Mouse (Mus musculus) lung, postnatal 4 days (tissue): ENCODE measurements around the gene Dlg2.

ENCODE experiments used
- DNase-seq, 2 experiments: peaks; one replicate each; pipeline ENCODE4 v3.0.0; 2021

Gene Dlg2

DNA sequence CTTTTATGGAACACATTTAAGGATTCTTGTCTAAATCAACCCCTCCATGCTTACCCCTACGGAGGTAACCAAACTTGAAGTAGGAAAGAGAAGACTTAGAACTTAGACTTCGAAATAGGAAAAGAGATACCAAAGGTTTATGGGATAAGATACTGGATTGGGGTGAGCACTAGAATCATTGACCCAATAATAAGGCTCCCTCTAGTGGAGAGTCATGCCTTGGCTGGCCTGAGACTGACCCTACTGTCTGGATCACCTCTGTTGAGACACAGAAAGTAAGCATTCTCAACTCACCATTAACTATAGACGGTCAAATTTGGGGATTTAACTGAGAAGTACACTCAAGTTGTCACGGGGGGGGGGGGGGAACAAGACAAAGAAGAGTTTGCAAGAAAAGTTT, 1847.2 kb downstream of the Dlg2 start:
- DNase-seq = peak in 1 of 2 experiments; percentile 16

- no peak for DNase-seq
Measured at GRCm38 (mm10) chr7:92327343-92327896, 1850.9 kb downstream of the Dlg2 start.

- DNase-seq = no peak
Measured at GRCm38 (mm10) chr7:92333220-92333898, 1856.9 kb downstream of the Dlg2 start.

GRCm38 (mm10) chr7:92356542-92356941, 1880.1 kb downstream of the Dlg2 start:
- no peak for DNase-seq

DNA sequence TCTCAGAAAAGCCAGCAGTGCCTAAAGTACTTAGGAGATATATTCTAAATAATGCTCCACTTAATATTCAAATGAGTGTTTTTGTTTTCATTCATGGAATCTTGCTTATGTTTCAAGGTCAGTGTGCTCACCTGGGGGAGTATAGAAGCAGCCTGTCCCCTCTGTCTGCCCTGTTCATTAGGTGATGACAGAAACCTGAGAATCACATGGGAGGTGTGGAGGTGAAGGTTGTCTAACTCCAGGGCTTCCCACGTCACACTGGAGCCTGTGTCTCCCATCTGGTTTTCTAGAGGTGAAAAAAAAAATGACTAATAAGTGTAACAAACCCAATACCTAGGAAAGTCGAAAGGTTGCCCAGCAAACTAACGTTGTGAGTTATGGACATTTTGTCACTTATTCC, 1886.9 kb downstream of the Dlg2 start:
- no peak for DNase-seq

GRCm38 (mm10) chr7:92363800-92364199, 1887.3 kb downstream of the Dlg2 start:
- no peak for DNase-seq

DNA sequence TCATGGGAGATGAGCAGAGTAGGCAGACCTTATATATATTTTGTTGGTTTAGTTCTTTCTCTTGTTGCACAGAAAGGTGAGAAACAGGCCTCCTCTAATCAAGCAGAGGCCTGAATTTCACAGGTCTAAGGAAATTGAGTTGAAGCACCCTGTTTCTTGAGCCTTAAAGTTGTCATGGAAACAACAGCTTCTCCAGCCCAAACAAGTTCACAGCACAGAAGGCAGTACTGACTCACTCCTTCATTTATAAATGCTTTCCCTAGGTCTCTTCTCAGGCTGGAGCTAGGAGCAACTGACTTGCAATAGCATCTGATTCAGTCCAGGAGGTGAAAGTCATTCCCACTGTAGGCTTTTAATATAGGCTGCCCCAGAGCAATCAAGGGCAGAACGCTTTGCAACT, 1890.6 kb downstream of the Dlg2 start:
- DNase-seq = no peak

DNA sequence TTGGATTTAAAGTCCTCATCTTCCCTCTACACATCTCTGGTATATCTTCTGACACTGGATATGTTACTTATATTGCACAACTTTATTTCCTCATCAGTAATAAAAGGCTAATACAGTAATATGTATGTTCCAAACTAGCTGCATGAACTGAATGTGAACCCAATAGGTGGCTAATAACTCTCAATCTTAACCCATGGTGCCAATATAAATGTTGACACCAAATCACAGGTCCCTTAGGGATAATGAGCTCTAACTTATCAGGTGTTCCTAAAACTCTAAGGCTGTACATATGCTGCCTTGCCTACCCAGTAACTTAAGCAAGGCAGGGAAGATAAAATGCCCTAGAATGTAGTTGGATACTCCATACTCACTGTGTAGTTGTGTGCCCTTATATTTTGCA, 1894.0 kb downstream of the Dlg2 start:
- DNase-seq = no peak

DNA sequence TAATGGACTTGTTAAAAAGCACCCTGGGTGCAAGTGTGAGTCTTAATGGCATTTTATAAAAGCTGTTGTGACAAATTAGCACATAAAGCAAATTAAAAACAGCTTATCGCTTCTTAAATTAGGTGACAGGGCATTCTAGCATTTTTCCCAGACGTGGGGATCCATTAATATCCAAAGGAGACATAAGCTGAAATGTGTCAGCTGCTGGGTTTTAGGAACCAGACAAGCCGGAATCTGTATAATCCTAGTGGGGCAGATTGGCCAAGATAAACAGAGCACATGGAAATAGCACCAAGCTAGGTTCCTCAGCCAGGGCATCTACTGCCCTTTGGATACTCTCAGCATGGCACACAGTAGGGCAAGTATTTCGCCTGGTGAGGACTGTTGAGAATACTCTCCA, 1895.2 kb downstream of the Dlg2 start:
- no peak for DNase-seq

GRCm38 (mm10) chr7:92373863-92374357, 1897.4 kb downstream of the Dlg2 start:
- DNase-seq = no peak

GRCm38 (mm10) chr7:92383913-92384484, 1907.5 kb downstream of the Dlg2 start:
- DNase-seq = no peak

GRCm38 (mm10) chr7:92392052-92392640, 1915.7 kb downstream of the Dlg2 start:
- no peak for DNase-seq

DNA sequence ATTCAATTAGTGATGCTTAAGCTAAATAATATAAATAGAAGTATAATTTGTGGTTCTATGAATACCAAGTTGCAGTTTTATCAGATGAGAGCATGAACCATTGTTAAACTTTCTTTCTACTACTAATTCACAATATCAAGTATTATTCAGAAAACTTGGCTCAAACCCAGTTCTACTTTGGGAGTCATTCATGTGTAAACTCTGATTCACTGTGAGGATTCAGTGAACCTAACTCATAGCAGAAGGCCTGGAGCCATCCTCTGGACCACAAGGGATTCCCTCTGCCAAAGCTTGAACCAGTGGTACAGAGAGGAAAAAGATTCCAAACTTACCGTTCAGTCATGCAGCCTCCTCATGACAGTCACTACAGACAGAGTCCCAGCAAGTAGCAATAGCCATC, 1920.3 kb downstream of the Dlg2 start:
- no peak for DNase-seq

- no peak for DNase-seq
Measured at GRCm38 (mm10) chr7:92398841-92399240, 1922.4 kb downstream of the Dlg2 start.

- DNase-seq = no peak
Measured at GRCm38 (mm10) chr7:92400551-92400950, 1924.1 kb downstream of the Dlg2 start.

GRCm38 (mm10) chr7:92401001-92401688, 1924.7 kb downstream of the Dlg2 start:
- no peak for DNase-seq

- DNase-seq = no peak
Measured at GRCm38 (mm10) chr7:92408479-92408878, 1932.0 kb downstream of the Dlg2 start.

- DNase-seq = no peak
Measured at GRCm38 (mm10) chr7:92420474-92420873, 1944.0 kb downstream of the Dlg2 start.

- DNase-seq = no peak
Measured at GRCm38 (mm10) chr7:92423017-92423416, 1946.5 kb downstream of the Dlg2 start.

- DNase-seq = no peak
Measured at GRCm38 (mm10) chr7:92424703-92425102, 1948.2 kb downstream of the Dlg2 start.

- no peak for DNase-seq
Measured at GRCm38 (mm10) chr7:92427280-92427679, 1950.8 kb downstream of the Dlg2 start.

DNA sequence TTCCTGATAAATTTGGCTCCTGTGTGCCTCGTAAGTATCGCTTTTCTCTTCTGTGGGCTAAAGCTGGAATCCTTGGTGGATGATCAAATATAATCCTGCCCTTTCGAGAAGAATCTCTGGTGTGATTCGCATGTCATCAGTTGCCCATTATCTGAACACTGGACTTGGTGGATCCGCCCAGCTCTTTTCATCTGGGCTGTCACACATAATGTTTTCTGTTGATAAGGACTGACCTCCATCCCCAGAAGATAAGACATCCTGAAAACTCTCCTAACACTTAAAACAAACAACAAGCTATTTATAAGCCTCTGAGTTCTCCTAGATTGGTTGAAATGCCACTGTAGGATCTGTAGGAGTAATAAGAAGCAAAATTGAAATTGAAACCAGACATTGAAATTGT, 1952.2 kb downstream of the Dlg2 start:
- DNase-seq = no peak

DNA sequence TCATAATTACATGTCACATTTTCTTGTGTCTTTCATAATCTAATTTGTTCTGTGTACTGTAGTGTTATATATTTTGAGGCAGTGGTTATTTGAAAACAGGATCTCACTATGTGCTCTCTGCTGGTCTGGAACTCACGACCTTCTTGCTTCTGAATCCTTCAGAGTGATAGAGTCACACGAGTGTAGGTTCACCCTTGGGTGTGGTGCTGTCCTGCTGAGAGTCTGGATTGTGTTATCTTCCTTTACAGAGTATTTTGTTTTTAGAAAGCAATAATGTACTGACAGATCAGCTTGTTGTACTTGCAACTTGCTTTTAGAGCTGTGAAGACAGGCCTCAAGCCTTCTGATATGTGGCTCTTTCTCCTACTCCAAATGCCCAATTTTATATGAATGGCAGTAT, 1953.8 kb downstream of the Dlg2 start:
- DNase-seq = no peak
